Mouse (Mus musculus) kidney, adult 2 months (tissue): ENCODE measurements around the gene Coro1c.

Experiments
- CTCF ChIP-seq: fragments of 200-500 bp; conservative IDR thresholded peaks from 2 replicates; pipeline ENCODE4 v1.5.1; 2011; ENCODE audit warnings: low read depth, mild to moderate bottlenecking, control low read depth, low read length, moderate library complexity, mixed read lengths; ENCODE audit not compliant: insufficient read depth, insufficient read length
- POLR2A ChIP-seq: fragments of 200-500 bp; IDR thresholded peaks from one replicate; pipeline ENCODE4 v1.6.1; 2011; ENCODE audit warnings: low read depth, low read length, control low read depth

GRCm38 (mm10) chr5:113932310-113932709 lies 23.8 kb upstream of the Coro1c start:
- TF ChIP-seq CTCF (no peak), POLR2A (no peak)
